Mouse (Mus musculus) kidney, adult 9 months (tissue): Measurements from ENCODE around the gene Olfr77.

Source experiments
- DNase-seq: peaks from one replicate; pipeline ENCODE4 v3.0.0; 2022

Gene Olfr77

DNA sequence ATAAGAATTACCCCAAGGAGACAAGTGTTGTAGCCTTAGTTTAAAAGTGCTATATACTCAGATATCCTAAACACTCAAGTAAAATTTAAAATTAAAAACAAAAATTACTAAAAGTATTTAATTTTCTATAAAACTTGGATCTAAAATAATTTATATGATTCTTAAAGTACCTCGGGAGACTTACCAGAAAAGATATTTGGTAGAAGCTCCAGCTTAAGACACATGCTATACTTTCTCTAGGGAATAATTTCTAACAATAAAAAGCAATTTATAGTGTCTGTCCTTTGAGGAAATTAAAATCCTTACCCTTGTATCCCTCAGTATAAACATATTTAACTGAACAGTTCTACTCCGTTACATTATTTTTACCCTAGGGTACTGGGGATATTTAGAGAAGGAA, at the start of gene Olfr77:
Gene Olfr77 (plus strand): TSS at position 301 of the 400 bp plus-strand sequence.
- DNase-seq, result no peak

DNA sequence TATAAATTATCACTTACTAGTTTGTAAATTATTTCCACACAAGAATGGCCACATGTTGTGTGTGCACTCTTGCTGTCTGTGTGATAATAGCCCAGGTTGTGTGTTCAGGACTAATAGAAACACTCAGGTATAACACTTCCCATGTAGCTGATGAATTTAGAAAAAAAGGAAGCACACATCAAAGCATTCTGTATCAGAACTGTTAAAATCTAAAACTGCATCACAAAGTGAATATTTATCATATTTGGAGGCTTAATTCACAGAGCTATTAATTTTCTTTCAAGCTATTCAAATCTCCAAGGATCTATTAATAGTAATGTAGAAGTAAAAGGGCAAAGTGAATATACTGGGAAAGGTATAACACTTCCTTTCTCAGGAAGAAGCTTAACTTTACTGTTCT, 28.8 kb upstream of the Olfr77 start, which contains the start of gene Olfr862:
Gene Olfr862 (minus strand): TSS at position 101 of the 400 bp plus-strand sequence.
- DNase-seq, result no peak

DNA sequence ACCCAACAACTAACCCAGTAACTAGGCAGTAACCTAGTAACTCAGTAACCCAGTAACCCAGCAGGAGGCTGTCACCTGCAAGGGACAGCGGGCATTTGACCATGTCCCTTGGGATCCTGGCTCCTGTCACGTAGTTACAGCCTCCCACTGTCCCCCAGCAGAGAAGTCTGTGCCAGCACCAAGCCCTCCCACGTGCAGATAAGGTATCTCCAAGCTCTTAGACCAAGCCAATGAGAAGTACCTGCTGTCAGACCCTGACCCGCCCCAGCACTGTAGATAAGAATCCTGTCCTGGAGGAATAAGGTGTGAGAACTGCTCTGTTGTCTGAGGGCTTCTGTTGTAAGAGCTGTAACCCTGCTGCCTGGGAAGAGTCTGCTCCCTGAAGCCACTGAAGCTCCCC, 5.5 kb upstream of the Olfr77 start:
- DNase-seq, result no peak
